Mouse (Mus musculus) CH12.LX (cell line): ENCODE measurements around the gene Tmem126b. TPM values are rescaled to one million over a fixed set of nuclear protein-coding genes. Genes with fewer than 3 reads are reported as not detected.

Experiments used
- DNase-seq: peaks from one replicate; pipeline ENCODE4 v3.0.0-alpha.2; 2013; ENCODE audit errors: extremely low read depth
- H3K27ac ChIP-seq: 2 replicates; pipeline ENCODE4 v1.5.1; 2012; ENCODE audit warnings: low read depth, mild to moderate bottlenecking, control low read depth, moderate library complexity; ENCODE audit not compliant: insufficient read depth
- H3K27me3 ChIP-seq: replicated peaks from 2 replicates; pipeline ENCODE3; 2012; ENCODE audit warnings: inconsistent platforms
- H3K36me3 ChIP-seq, 2 experiments: replicated peaks in 1 of 2; 2 replicates each; pipeline versions ENCODE3 to v1.6.1; 2012; ENCODE audit warnings: inconsistent platforms in 1 of 2, low read length in 1 of 2, mild to moderate bottlenecking in 1 of 2, mixed read lengths in 1 of 2, moderate library complexity in 1 of 2; ENCODE audit not compliant: control insufficient read depth in 1 of 2, insufficient read depth in 1 of 2
- H3K4me1 ChIP-seq, 2 experiments: 2 replicates each; pipeline ENCODE4 v1.6.1; 2012; ENCODE audit warnings: inconsistent platforms in 1 of 2, moderate library complexity in 1 of 2; ENCODE audit not compliant: insufficient read depth in 2 of 2, control insufficient read depth in 1 of 2
- H3K4me2 ChIP-seq: 2 replicates; pipeline ENCODE4 v1.6.1; 2012; ENCODE audit warnings: low read depth, mild to moderate bottlenecking, control low read depth; ENCODE audit not compliant: poor library complexity, insufficient read depth, severe bottlenecking
- H3K4me3 ChIP-seq, 3 experiments: fragments of 150-350 bp in 1 of 3; sonication (generic) in 1 of 3; replicated peaks in 1 of 3; 2 replicates each; pipeline versions ENCODE3 to v1.5.1; 2011 to 2012; ENCODE audit warnings: low read depth in 2 of 3, low read length in 2 of 3, mild to moderate bottlenecking in 2 of 3, moderate library complexity in 2 of 3, control low read depth in 1 of 3, improper control_type of control experiment in 1 of 3, inconsistent platforms in 1 of 3, mixed read lengths in 1 of 3; ENCODE audit not compliant: poor library complexity in 1 of 3
- H3K79me2 ChIP-seq: replicated peaks from 2 replicates; pipeline ENCODE4 v1.6.1; 2012; ENCODE audit warnings: mild to moderate bottlenecking, moderate library complexity; ENCODE audit not compliant: control insufficient read depth, poor library complexity, insufficient read depth, severe bottlenecking; ENCODE audit errors: extremely low read depth
- H3K9ac ChIP-seq: 2 replicates; pipeline ENCODE4 v1.6.1; 2012; ENCODE audit warnings: low read depth, mild to moderate bottlenecking, control low read depth, moderate library complexity; ENCODE audit not compliant: insufficient read depth
- H3K9me3 ChIP-seq: replicated peaks from 2 replicates; pipeline ENCODE3; 2012; ENCODE audit warnings: low read length, inconsistent platforms, mixed read lengths
- BHLHE40 ChIP-seq: IDR thresholded peaks from 2 replicates; pipeline ENCODE4 v1.6.1; 2011; ENCODE audit warnings: mild to moderate bottlenecking, low read depth, low read length, improper control_type of control experiment
- CHD1 ChIP-seq: IDR thresholded peaks from 2 replicates; pipeline ENCODE4 v1.6.1; 2012; ENCODE audit warnings: low read depth, low read length, improper control_type of control experiment, inconsistent platforms
- CHD2 ChIP-seq: IDR thresholded peaks from 2 replicates; pipeline ENCODE4 v1.6.1; 2011; ENCODE audit warnings: low read length, improper control_type of control experiment
- CTCF ChIP-seq, 2 experiments: IDR thresholded peaks in 1 of 2; conservative IDR thresholded peaks in 1 of 2; 2 replicates each; pipeline ENCODE4 v1.5.1; 2011 to 2012; ENCODE audit warnings: low read depth in 2 of 2, low read length in 2 of 2, improper control_type of control experiment in 1 of 2, inconsistent platforms in 1 of 2, mild to moderate bottlenecking in 1 of 2, moderate library complexity in 1 of 2
- E2F4 ChIP-seq: IDR thresholded peaks from 2 replicates; pipeline ENCODE4 v1.6.1; 2011; ENCODE audit warnings: low read depth, low read length, improper control_type of control experiment; ENCODE audit not compliant: insufficient replicate concordance
- ELF1 ChIP-seq: IDR thresholded peaks from 2 replicates; pipeline ENCODE4 v1.6.1; 2014; ENCODE audit warnings: low read depth, mild to moderate bottlenecking, inconsistent platforms, low read length, improper control_type of control experiment
- EP300 ChIP-seq: IDR thresholded peaks from 2 replicates; pipeline ENCODE4 v1.6.1; 2011; ENCODE audit warnings: low read length, improper control_type of control experiment
- ETS1 ChIP-seq: conservative IDR thresholded peaks from 2 replicates; pipeline ENCODE4 v1.6.1; 2012; ENCODE audit warnings: low read depth, mild to moderate bottlenecking, inconsistent platforms, low read length, improper control_type of control experiment, moderate library complexity
- GABPA ChIP-seq: IDR thresholded peaks from 2 replicates; pipeline ENCODE4 v1.6.1; 2012; ENCODE audit warnings: low read depth, low read length, improper control_type of control experiment, inconsistent platforms; ENCODE audit not compliant: insufficient replicate concordance
- HCFC1 ChIP-seq: IDR thresholded peaks from 2 replicates; pipeline ENCODE4 v1.6.1; 2012; ENCODE audit warnings: low read depth, mild to moderate bottlenecking, inconsistent platforms, low read length, improper control_type of control experiment
- IRF4 ChIP-seq: IDR thresholded peaks from 2 replicates; pipeline ENCODE4 v1.6.1; 2014; ENCODE audit warnings: low read depth, mild to moderate bottlenecking, inconsistent platforms, low read length, improper control_type of control experiment
- JUN ChIP-seq: IDR thresholded peaks from 2 replicates; pipeline ENCODE4 v1.6.1; 2011; ENCODE audit warnings: low read depth, mild to moderate bottlenecking, low read length, improper control_type of control experiment, moderate library complexity; ENCODE audit not compliant: insufficient read depth
- JUND ChIP-seq: conservative IDR thresholded peaks from 2 replicates; pipeline ENCODE4 v1.6.1; 2011; ENCODE audit warnings: low read depth, low read length, improper control_type of control experiment
- KAT2A ChIP-seq: IDR thresholded peaks from 2 replicates; pipeline ENCODE4 v1.6.1; 2012; ENCODE audit warnings: low read length, improper control_type of control experiment, inconsistent platforms; ENCODE audit not compliant: insufficient replicate concordance
- MAFK ChIP-seq: IDR thresholded peaks from 2 replicates; pipeline ENCODE4 v1.6.1; 2011; ENCODE audit warnings: low read length, improper control_type of control experiment; ENCODE audit not compliant: insufficient replicate concordance
- MAX ChIP-seq: IDR thresholded peaks from 2 replicates; pipeline ENCODE4 v1.6.1; 2011; ENCODE audit warnings: low read length, improper control_type of control experiment
- MAZ ChIP-seq: IDR thresholded peaks from 2 replicates; pipeline ENCODE4 v1.6.1; 2012; ENCODE audit warnings: low read depth, mild to moderate bottlenecking, inconsistent platforms, low read length, improper control_type of control experiment, moderate library complexity
- MEF2A ChIP-seq: IDR thresholded peaks from 2 replicates; pipeline ENCODE4 v1.6.1; 2014; ENCODE audit warnings: low read depth, mild to moderate bottlenecking, inconsistent platforms, low read length, improper control_type of control experiment, borderline replicate concordance
- MXI1 ChIP-seq: IDR thresholded peaks from 2 replicates; pipeline ENCODE4 v1.6.1; 2011; ENCODE audit warnings: mild to moderate bottlenecking, low read depth, low read length, improper control_type of control experiment
- MYC ChIP-seq: IDR thresholded peaks from 2 replicates; pipeline ENCODE4 v1.6.1; 2011; ENCODE audit warnings: low read depth, mild to moderate bottlenecking, improper control_type of control experiment, low read length
- NELFE ChIP-seq: IDR thresholded peaks from 2 replicates; pipeline ENCODE4 v1.6.1; 2011; ENCODE audit warnings: low read depth, low read length, improper control_type of control experiment
- NRF1 ChIP-seq: IDR thresholded peaks from 2 replicates; pipeline ENCODE4 v1.6.1; 2014; ENCODE audit warnings: low read depth, mild to moderate bottlenecking, inconsistent platforms, low read length, improper control_type of control experiment, moderate library complexity
- PAX5 ChIP-seq: IDR thresholded peaks from 2 replicates; pipeline ENCODE4 v1.6.1; 2012; ENCODE audit warnings: low read length, inconsistent platforms, mixed read lengths
- POLR2A ChIP-seq: IDR thresholded peaks from 2 replicates; pipeline ENCODE4 v1.6.1; 2011; ENCODE audit warnings: low read depth, mild to moderate bottlenecking, improper control_type of control experiment, low read length
- POLR2AphosphoS2 ChIP-seq: IDR thresholded peaks from 2 replicates; pipeline ENCODE4 v1.6.1; 2011; ENCODE audit warnings: low read depth, low read length, improper control_type of control experiment
- RAD21 ChIP-seq: IDR thresholded peaks from 2 replicates; pipeline ENCODE4 v1.6.1; 2011; ENCODE audit warnings: low read depth, mild to moderate bottlenecking, low read length, improper control_type of control experiment, moderate library complexity
- RCOR1 ChIP-seq: conservative IDR thresholded peaks from 2 replicates; pipeline ENCODE4 v1.6.1; 2012; ENCODE audit warnings: low read depth, mild to moderate bottlenecking, inconsistent platforms, low read length, improper control_type of control experiment
- SIN3A ChIP-seq: IDR thresholded peaks from 2 replicates; pipeline ENCODE4 v1.6.1; 2012; ENCODE audit warnings: low read length, improper control_type of control experiment, inconsistent platforms
- SMC3 ChIP-seq: IDR thresholded peaks from 2 replicates; pipeline ENCODE4 v1.6.1; 2011; ENCODE audit warnings: low read depth, low read length, improper control_type of control experiment
- TBP ChIP-seq: conservative IDR thresholded peaks from 2 replicates; pipeline ENCODE4 v1.6.1; 2011; ENCODE audit warnings: low read depth, low read length, improper control_type of control experiment
- TCF12 ChIP-seq: IDR thresholded peaks from 2 replicates; pipeline ENCODE4 v1.6.1; 2014; ENCODE audit warnings: low read depth, mild to moderate bottlenecking, inconsistent platforms, low read length, improper control_type of control experiment
- UBTF ChIP-seq: IDR thresholded peaks from 2 replicates; pipeline ENCODE4 v1.6.1; 2012; ENCODE audit warnings: low read depth, mild to moderate bottlenecking, inconsistent platforms, low read length, improper control_type of control experiment, moderate library complexity
- USF1 ChIP-seq: IDR thresholded peaks from 2 replicates; pipeline ENCODE4 v1.6.1; 2014; ENCODE audit warnings: low read depth, mild to moderate bottlenecking, inconsistent platforms, low read length, improper control_type of control experiment
- USF2 ChIP-seq: conservative IDR thresholded peaks from 2 replicates; pipeline ENCODE4 v1.6.1; 2011; ENCODE audit warnings: low read depth, low read length, improper control_type of control experiment
- ZC3H11A ChIP-seq: IDR thresholded peaks from 2 replicates; pipeline ENCODE4 v1.6.1; 2012; ENCODE audit warnings: low read depth, mild to moderate bottlenecking, inconsistent platforms, low read length, improper control_type of control experiment
- ZKSCAN1 ChIP-seq: IDR thresholded peaks from 2 replicates; pipeline ENCODE4 v1.6.1; 2012; ENCODE audit warnings: low read depth, inconsistent platforms, low read length, improper control_type of control experiment, borderline replicate concordance
- ZMIZ1 ChIP-seq: IDR thresholded peaks from 2 replicates; pipeline ENCODE4 v1.6.1; 2012; ENCODE audit warnings: low read depth, mild to moderate bottlenecking, inconsistent platforms, low read length, improper control_type of control experiment
- ZNF384 ChIP-seq: IDR thresholded peaks from 2 replicates; pipeline ENCODE4 v1.6.1; 2012; ENCODE audit warnings: low read depth, low read length, improper control_type of control experiment, inconsistent platforms
- dilution Hi-C: fragments of 300-500 bp; cut with MboI; formaldehyde crosslinking; loops from 2 replicates; pipeline ENCODE4 v1.14.3; 2020; ENCODE audit warnings: low sequenced_read_pairs; ENCODE audit not compliant: extremely low pct_unique_long_range_greater_than_20kb, extremely low pct_ligation_motif_present
- in situ Hi-C: fragments of 300-500 bp; cut with MboI; formaldehyde crosslinking; loops from 3 replicates; pipeline ENCODE4 v1.14.3; 2019; ENCODE audit warnings: low sequenced_read_pairs, low pct_ligation_motif_present, low pct_unique_long_range_greater_than_20kb, mixed read lengths
- polyA plus RNA-seq: library from polyadenylated mRNA; unstranded; fragments of >175 nt; gene quantifications from 2 replicates; pipeline ENCODE4 v1.2.1, GENCODE M21; 2012; ENCODE audit warnings: low read depth; ENCODE audit not compliant: insufficient read length
- total RNA-seq, 2 experiments: library from RNA; depleted of rRNA; stranded (reverse); fragments of 300-350 nt in 1 of 2; fragments of >200 nt in 1 of 2; gene quantifications; 2 replicates each; pipeline ENCODE4 v1.2.3; 2012 to 2014

The Tmem126b gene
- total and polyA plus RNA-seq, 3 experiments = 9.1 to 15.7 (median 10.9) TPM

GRCm38 (mm10) chr7:90456845-90457468, 18.8 kb downstream of the Tmem126b start, which contains the start of gene Tmem126a:
Gene Tmem126a, minus strand, starts transcription at chr7:90457229.
- in situ Hi-C loops (no loop called here), dilution Hi-C loops (no loop called here)
- no peaks in the 10 kb centered on the region for H3K9me3 ChIP-seq
- peaks cover 0 to 7% of the 10 kb centered on the region in 2 experiments; a peak in 2 of 4 replicates for H3K4me1 ChIP-seq
- peak within 1 kb of the TSS; percentile 60 to 96 (median 64) for H3K4me3 ChIP-seq
- 0 out of 2 replicates have a peak, but pooled peaks have one; percentile 44 for TF ChIP-seq ETS1
- TF ChIP-seq POLR2A = peak; percentile 97
- no peak for TF ChIP-seq ZC3H11A
- TF ChIP-seq NRF1 = peak; percentile 46
- peak; percentile 90 for TF ChIP-seq CHD1
- peak; percentile 71 for TF ChIP-seq IRF4
- TF ChIP-seq MAZ = peak; percentile 61
- TF ChIP-seq POLR2AphosphoS2 = peak; percentile 89
- TF ChIP-seq BHLHE40 = peak; percentile 95
- no peak for TF ChIP-seq JUN
- TF ChIP-seq EP300 = no peak
- TF ChIP-seq GABPA = no peak
- TF ChIP-seq E2F4 = no peak
- TF ChIP-seq CHD2 = peak; percentile 54; the same call in 1 of the 2 replicates
- peak; percentile 81 for TF ChIP-seq USF2
- TF ChIP-seq USF1 = peak; percentile 88
- TF ChIP-seq MAFK = no peak
- peak; percentile 81 for TF ChIP-seq ELF1
- no peak for TF ChIP-seq ZNF384
- peak; percentile 92 for TF ChIP-seq MAX
- TF ChIP-seq NELFE = peak; percentile 94
- TF ChIP-seq ZKSCAN1 = no peak
- peak; percentile 18; the same call in 1 of the 2 replicates for TF ChIP-seq RCOR1
- TF ChIP-seq SIN3A = peak; percentile 85; the same call in 1 of the 2 replicates
- TF ChIP-seq CTCF (conservative IDR thresholded peaks at IDR 0.05 in 1 of 2, IDR thresholded peaks at IDR 0.05 in 1 of 2; ENCODE audit: low read depth in 2 of 2, low read length in 2 of 2) = 0 out of 4 replicates have a peak, but pooled peaks of 1 of the 2 experiments have one; percentile 10
- peak; percentile 51; the same call in 1 of the 2 replicates for TF ChIP-seq MYC
- TF ChIP-seq MEF2A = peak; percentile 68
- peak; percentile 90 for TF ChIP-seq TCF12
- 0 out of 2 replicates have a peak, but pooled peaks have one; percentile 47 for TF ChIP-seq KAT2A
- TF ChIP-seq MXI1 = peak; percentile 79
- peak; percentile 88; the same call in 1 of the 2 replicates for TF ChIP-seq UBTF
- peak; percentile 61; the same call in 1 of the 2 replicates for TF ChIP-seq TBP
- TF ChIP-seq ZMIZ1 = peak; percentile 91
- peak; percentile 76 for TF ChIP-seq HCFC1
- TF ChIP-seq PAX5 = no peak
- TF ChIP-seq RAD21 = no peak
- TF ChIP-seq SMC3 = no peak
- no peak for TF ChIP-seq JUND
- H3K79me2 ChIP-seq = peaks cover 14% of the 10 kb centered on the region
- H3K4me2 ChIP-seq = peak within 1 kb of the TSS; percentile 79
- DNase-seq = peak; percentile 90
- peak within 1 kb of the TSS; percentile 79 for H3K9ac ChIP-seq
- peak within 1 kb of the TSS; percentile 93 for H3K27ac ChIP-seq
- no peaks in the 10 kb centered on the region for H3K27me3 ChIP-seq
- H3K36me3 ChIP-seq = peaks cover 8 to 25% of the 10 kb centered on the region in 2 experiments
